Mouse (Mus musculus) megakaryocyte, adult 5-6 weeks (primary cell): ENCODE measurements around the gene Tex30. TPM values are rescaled to one million over a fixed set of nuclear protein-coding genes. Genes with fewer than 3 reads are reported as not detected.
"Not testable (repeated sequence)": the region's sequence is repeated elsewhere in the genome, so short reads cannot be mapped to it uniquely, and the experiment has no call there.

ENCODE experiments used
- ATAC-seq: 2 replicates; pipeline ENCODE4 v1.8.0; 2016; ENCODE audit warnings: mild to moderate bottlenecking, inconsistent platforms; ENCODE audit not compliant: poor library complexity, severe bottlenecking
- total RNA-seq, 2 experiments: library from RNA; stranded (forward) in 1 of 2; stranded (reverse) in 1 of 2; fragments of 153-499, 151-499 nt in 1 of 2; fragments of 221-1000, 200-1000 nt in 1 of 2; gene quantifications; 2 replicates each; pipeline versions ENCODE4 v1.2.3 to v1.2.4; 2015 to 2017

Gene Tex30
- total RNA-seq, 2 experiments from 2014 or later, result 29.3 to 61.6 TPM

DNA sequence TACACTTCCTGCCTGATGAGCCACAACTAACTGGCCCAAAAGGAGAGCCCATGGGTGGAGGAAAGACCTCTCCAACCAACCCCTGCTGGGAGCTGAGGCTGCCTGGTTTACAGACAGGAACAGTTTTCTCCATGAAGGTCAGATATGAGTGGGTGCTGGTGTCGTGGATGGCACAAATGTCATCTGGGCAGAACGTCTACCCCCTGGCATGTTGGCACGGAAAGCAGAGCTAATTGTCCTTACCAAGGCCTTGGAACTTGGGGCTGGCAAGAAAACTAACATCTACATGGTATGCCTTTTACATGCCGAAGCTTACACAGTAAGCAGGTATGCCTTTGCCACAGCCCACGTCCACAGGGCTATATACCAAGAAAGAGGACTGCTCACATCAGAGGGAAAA, 56.6 kb downstream of the Tex30 start:
- not testable (repeated sequence) for ATAC-seq

- ATAC-seq, result peak; percentile 17; the same call in 1 of the 2 replicates
These were observed 59.7 kb downstream of the Tex30 start for GRCm38 (mm10) chr1:44042555-44042915.

GRCm38 (mm10) chr1:44041797-44042554, 60.3 kb downstream of the Tex30 start:
- peak; percentile 85 for ATAC-seq

Other genes with a start within 250 kb of the Tex30 start
- gene Tpp2, start 168.8 kb downstream of the Tex30 start, total RNA-seq (2015), result 69.7 and 80.3 TPM in 2 replicates
- gene Tpp2, start 168.8 kb downstream of the Tex30 start, total RNA-seq (2017), result 77.1 and 84.2 TPM in 2 replicates
- not detected in 2 replicates for gene Mettl21c, start 82.4 kb downstream of the Tex30 start, total RNA-seq (2015)
- gene Mettl21c, start 82.4 kb downstream of the Tex30 start, total RNA-seq (2017), result not detected in 2 replicates
- gene Gm8251, start 40.5 kb downstream of the Tex30 start, total RNA-seq (2015), result 0.04 and 0.05 TPM in 2 replicates
- 0.24 TPM in 1 of 2 replicates, not detected in the other for gene Gm8251, start 40.5 kb downstream of the Tex30 start, total RNA-seq (2017)
- gene Kdelc1, start 16.4 kb upstream of the Tex30 start, total RNA-seq (2015), result 9.6 and 11.1 TPM in 2 replicates
- 5.4 and 9.9 TPM in 2 replicates for gene Kdelc1, start 16.4 kb upstream of the Tex30 start, total RNA-seq (2017)
- 11.8 and 12.5 TPM in 2 replicates for gene Bivm, start 16.5 kb upstream of the Tex30 start, total RNA-seq (2015)
- gene Bivm, start 16.5 kb upstream of the Tex30 start, total RNA-seq (2017), result 4.4 and 8.7 TPM in 2 replicates
- 7.5 and 7.7 TPM in 2 replicates for gene Ercc5, start 45.3 kb upstream of the Tex30 start, total RNA-seq (2015)
- gene Ercc5, start 45.3 kb upstream of the Tex30 start, total RNA-seq (2017), result 11.3 and 14.6 TPM in 2 replicates
- gene Mettl21e, start 116.5 kb upstream of the Tex30 start, total RNA-seq (2015), result not detected in 2 replicates
- gene Mettl21e, start 116.5 kb upstream of the Tex30 start, total RNA-seq (2017), result not detected in 2 replicates